Mouse (Mus musculus) spleen, adult 12 weeks (tissue): ENCODE results near the gene Nup210.
A peak's percentile ranks its signal among the peaks of the same experiment; 100 is the strongest.
"Not testable (repeated sequence)": the region's sequence is repeated elsewhere in the genome, so short reads cannot be mapped to it uniquely, and the experiment has no call there.

Source experiments
- DNase-seq: peaks from one replicate; pipeline ENCODE4 v3.0.0; 2022; ENCODE audit warnings: low spot score

Gene Nup210

DNA sequence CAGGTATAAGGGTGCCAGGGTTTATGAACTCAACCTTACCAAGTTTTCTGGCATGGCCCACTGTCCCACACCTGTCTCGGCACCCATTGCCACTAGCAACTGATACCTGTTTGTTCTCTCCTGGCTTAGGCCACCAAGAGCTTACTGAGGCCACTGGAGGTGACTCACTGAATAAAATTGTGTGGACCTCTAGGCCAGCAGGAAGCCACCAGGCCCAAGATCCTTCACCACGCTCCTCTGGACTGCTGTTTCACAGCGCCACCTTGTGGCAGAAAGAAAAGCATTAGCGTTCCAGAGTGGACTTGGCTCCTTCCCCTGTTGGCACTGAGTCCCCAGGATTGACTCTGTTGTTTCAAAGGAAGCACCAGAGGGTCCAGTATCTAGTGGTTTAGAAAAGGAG, 23.2 kb upstream of the Nup210 start:
- DNase-seq: peak; percentile 44

- DNase-seq: no peak
Measured at GRCm38 (mm10) chr6:91137343-91137956, 20.8 kb upstream of the Nup210 start.

- DNase-seq: no peak
Measured at GRCm38 (mm10) chr6:91130856-91131255, 14.2 kb upstream of the Nup210 start.

DNA sequence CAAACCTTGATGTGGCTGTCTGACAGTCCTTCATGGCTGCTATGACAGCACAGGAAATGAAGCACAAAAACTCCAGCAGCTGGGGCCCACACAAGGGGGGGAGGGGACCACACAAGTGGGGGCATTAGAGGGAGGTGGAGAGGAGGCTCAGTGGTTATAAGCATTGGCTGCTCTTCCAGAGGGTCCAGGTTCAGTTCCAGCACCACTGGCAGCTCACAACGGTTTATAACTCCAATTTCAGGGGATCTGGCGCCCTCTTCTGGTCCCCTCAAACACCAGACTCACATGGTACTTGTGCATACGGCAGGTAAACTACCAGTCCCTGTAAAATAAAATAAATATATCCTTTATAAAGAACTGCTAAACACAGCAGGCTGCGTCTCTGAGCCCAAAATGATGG, 12.4 kb upstream of the Nup210 start:
- DNase-seq: no peak

- DNase-seq: no peak
Measured at GRCm38 (mm10) chr6:91125228-91125585, 8.6 kb upstream of the Nup210 start.

- no peak for DNase-seq
Measured at GRCm38 (mm10) chr6:91124286-91125227, 7.9 kb upstream of the Nup210 start.

- DNase-seq: no peak
Measured at GRCm38 (mm10) chr6:91123453-91123852, 6.8 kb upstream of the Nup210 start.

GRCm38 (mm10) chr6:91121089-91121488, 4.5 kb upstream of the Nup210 start:
- not testable (repeated sequence) for DNase-seq

DNA sequence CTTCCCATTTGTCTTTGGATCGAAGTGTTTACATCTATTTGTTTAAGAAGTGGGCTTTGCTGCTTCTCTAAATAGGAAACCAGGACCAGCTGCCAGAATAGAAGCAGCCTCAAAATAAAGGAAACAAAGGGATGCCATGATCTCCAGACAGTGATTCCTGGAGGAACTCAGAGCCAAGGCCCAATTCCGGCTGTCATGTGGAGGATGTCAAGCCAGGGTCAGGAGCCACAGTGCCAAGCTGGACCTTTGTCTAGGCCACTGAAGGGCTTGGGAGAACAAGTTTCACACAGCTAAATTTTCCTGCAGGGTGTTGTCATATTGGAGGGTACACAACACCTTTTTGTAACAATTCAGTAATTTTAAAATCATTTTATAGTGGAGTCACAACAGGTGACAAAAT, 3.6 kb upstream of the Nup210 start:
- no peak for DNase-seq

GRCm38 (mm10) chr6:91118526-91118925, 1.9 kb upstream of the Nup210 start:
- no peak for DNase-seq

DNA sequence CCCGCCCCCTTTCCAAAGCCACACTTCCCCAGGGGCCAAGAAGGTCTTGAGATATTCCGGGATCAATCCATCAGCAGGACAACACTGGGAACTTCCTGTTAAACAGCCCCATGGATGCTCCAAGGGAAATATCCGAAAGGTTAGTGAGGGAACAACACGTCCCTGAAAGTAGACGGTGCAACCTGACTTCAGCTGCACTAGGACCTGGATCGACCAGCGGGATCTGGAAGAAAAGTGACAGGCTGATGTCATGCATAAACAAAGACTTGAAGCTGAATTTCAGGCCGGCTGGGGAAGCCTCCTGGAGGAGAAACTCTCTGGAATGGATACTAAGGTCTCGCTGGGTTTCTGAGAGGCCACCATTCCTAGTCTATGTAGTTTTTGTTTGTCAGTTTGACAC, 520 bp upstream of the Nup210 start:
- DNase-seq: no peak

DNA sequence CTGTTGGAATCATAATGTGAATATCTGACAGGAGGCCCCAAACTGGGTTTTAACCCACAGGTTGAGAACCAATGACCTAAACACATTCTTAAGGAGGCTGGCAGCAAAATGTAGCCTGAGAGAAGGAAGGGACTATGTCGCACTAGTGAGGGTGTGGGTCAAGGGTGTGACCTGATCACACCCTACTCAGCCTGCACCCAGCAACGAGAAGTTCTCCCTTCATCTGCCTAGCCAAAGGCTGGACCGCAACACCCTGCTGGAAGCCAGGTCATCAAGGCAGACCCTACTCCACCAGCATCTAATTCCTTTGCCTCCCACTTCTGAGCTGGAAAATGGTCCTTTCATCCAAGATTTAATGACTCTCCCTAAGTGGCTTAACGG, 776 bp downstream of the Nup210 start:
- peak; percentile 55 for DNase-seq

DNA sequence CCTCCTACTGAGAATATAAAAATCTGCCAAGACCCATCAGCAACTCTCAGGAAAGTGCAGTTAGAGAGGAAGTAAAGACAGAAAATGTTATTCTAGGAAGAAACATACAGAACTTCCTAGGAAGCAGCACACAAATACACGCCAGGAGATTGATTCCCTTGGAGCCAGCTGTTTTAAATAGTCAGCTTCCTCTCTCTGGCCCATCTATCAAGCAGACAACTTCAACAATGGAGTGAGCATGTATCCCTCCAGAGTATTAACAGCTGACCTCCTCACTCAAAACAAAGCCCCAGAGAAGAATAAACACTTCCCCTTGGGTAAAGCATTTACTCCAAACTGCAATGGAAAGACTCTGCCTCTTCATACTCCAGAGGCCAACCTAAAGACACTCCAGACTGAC, 1.5 kb downstream of the Nup210 start:
- no peak for DNase-seq

DNA sequence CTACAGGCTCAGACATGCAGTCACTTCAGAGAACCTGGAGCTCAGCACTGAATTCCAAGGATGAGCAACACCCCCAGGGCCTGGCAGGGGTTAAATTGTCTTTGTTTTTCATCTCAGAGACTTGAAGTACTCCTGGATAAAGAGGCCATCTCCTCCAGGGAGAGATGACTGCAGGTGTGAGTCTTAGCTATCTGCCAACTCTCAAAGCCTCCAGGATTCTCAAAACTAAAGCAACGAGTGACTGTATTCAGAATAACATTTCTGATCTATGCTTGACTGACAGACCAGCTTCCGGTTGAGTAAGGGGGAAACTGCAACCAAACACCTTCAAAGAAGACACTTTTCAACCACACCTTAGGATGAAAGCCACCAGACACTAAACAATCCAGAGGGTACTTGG, 1.9 kb downstream of the Nup210 start:
- no peak for DNase-seq

DNA sequence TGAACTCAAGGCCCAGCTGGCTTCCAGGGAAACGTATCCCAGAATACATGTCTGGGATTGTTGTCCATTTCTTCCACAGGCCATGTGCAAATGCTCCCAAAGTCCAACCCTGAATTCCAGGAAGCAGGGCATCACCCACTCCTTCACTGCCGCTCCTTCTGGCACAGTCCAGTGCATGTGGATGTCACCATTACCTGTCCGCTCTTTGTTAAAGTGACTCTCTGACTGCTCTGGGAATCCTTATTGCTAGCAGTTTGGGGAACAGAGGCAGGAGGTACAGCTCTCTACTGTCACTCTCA, 4.7 kb downstream of the Nup210 start:
- no peak for DNase-seq

GRCm38 (mm10) chr6:91111141-91111953, 5.3 kb downstream of the Nup210 start:
- no peak for DNase-seq

DNA sequence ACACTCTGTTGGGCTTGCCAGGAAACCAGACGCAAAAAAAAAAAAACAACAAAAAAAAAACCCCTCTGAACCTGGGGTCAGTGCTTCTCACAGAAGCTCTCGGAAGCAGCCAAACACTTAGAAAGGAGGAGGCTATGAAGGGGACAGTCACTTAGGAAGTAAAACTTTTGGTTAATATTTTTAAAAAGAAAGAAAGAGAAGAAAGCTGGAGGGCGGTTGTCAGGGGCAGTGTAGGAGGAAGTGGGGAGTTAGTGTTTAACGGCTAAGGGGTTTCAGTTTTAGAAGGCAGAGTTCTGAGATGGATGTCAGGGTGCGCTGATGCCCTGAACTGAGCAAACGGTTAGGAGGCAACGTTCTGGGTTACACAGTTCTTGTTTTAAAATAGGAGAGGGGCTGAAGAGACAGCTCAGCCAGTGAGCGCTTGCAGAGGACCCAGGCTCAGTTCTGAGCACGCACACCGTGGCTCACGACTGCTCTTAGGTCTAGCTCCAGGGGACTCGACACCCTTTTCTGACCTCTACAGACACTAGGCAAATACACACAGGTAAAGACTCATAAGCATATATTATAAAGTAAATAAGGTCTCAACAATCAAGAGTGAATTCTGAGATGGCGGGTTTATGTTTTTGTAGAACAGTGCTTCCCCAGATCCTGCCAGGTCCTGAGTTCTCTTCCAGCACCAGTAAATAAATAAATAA, 6.2 kb downstream of the Nup210 start:
- no peak for DNase-seq

DNA sequence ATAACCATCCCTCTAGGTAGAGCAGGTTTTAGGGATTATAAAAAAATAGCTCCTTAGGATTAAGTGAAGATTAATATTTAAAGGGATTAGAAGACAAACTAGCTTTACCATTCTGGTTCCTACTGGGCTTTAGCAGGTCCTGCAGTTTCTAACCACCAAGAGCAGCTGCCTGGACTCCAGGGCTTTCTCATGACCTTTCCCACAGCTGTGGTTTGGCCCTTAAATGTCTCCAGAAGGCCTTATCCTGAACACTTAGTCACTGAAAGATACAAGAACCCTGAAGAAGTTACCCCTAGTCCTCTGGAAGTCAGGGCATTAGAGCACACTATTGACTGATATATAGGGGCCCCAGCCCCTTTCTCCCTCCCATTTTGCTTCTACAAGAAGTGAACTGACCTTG, 7.1 kb downstream of the Nup210 start:
- no peak for DNase-seq

- no peak for DNase-seq
Measured at GRCm38 (mm10) chr6:91108917-91109450, 7.6 kb downstream of the Nup210 start.

DNA sequence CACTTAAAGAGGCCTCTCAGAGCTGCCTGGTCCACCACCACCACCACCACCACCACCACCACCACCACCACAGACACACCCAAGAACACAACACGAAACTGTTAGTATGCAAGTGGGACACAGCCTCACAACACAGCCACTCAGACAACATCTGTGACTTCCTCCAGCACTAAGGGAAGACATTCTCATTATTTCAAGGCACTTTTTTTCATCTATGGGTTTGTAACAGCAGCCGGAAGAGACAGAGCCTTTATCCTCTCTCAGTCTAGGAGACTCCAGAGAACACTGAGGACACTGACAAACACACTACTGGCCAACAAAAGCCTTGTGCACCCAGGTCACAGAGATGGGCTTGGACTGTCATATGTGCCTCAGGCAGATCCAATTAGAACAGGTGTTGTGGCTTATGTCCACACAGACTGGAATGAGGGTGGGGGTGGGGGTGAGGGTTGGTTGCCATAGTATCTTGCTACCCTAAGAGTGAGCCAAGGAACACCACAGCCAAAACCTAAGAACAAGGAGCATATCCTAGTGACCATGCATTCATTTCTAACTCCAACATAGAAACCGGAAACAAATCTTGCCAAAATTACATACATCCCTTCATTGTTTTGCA, 8.2 kb downstream of the Nup210 start:
- DNase-seq: no peak

- no peak for DNase-seq
Measured at GRCm38 (mm10) chr6:91105400-91106129, 11.1 kb downstream of the Nup210 start.
